Mouse (Mus musculus) liver (tissue): ENCODE measurements around the gene Btbd16.

Source experiments
- DNase-seq: peaks from one replicate; pipeline ENCODE4 v3.0.0-alpha.2; 2020; ENCODE audit warnings: mixed read lengths

Btbd16 gene

GRCm38 (mm10) chr7:130770707-130771106 is 3.2 kb upstream of the Btbd16 start:
- DNase-seq, result peak; percentile 74

- DNase-seq, result peak; percentile 50
These were observed 568 bp upstream of the Btbd16 start for GRCm38 (mm10) chr7:130773171-130773830.

DNA sequence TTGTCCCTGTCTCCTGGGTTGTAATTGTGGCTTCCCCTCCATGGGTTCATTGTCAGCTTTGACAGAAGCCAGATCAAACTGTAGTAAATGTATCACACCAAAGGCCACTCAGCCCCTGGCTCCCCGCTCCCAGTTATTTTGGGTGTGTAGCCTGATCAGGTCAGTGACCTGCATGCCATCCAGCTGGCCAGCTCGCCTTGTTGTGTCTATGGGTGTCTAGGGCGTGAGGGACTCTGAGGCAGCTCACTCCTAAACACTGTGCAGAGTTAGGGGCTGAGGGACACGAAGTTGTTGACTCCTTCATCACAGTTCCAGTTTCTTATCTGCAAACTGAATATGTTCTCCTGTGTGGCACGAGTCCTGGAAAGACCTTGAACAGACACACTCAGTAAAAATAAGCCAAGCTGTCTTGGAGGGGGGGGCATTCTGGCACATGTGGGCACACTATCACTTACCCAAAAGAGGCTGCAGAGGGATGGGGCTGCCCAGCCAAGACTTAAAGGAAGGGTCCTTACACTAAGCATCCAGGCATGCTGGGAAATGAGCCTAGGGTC is 7.1 kb downstream of the Btbd16 start:
- DNase-seq, result no peak

- no peak for DNase-seq
These were observed 8.7 kb downstream of the Btbd16 start for GRCm38 (mm10) chr7:130782501-130783050.

- no peak for DNase-seq
These were observed 12.2 kb downstream of the Btbd16 start for GRCm38 (mm10) chr7:130785923-130786575.

DNA sequence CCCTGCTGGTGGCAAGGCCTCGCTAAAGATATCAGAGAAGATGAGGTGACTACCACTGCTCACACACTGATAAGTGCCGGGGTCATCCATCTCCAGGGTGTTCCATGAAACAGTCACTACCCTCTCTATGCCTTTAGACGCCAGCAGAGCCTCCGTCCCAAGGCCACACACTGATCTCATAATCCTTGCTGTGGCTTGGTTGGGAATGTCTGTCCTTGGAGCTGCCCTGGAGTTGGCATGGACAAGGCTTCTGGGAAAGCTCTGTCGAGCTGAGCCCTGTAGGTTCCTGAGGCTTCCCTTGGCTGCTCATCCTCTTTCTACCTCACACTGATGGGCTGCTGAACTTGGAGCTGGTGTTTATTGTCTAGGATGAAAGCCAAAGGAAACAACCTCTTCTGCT is 12.8 kb downstream of the Btbd16 start:
- DNase-seq, result no peak

GRCm38 (mm10) chr7:130787537-130787936 is 13.7 kb downstream of the Btbd16 start:
- DNase-seq, result no peak

DNA sequence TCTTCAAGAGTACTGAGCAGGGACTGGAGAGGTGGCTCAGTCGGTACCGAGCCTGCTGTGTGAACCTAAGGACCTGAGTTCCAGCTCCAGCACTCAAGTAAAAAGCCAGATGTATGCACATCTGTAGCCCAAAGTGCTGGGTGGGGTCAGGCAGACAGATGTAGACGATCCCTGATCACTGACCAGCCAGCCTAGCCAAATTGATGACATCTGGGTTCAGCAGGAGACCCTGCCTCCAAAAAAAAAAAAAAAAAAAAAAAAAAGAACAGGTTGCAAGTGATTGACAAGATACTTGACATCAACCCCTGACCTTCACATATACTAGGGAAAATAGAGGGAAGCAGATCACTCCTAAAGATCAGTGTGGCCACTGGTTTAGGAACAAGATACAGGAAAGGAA is 15.1 kb downstream of the Btbd16 start:
- no peak for DNase-seq

DNA sequence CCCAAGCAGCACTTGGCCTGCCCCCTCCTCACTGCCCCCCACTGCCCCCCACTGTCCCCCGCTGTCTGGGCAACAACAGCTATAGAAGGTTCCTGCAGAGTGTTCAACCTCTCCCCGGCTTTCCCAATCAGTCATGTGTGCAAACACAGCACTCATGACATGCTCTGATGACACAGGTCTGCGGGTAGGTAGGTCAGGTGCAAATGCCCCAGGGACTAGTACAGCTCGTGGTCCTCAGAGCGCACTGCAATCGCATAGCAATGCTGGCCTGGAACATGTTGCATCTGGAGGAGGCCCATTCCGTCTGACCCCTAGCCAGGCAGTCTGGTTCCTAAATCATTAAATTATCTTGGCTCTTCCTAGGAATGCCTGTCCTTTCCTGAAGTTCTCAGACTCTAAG is 15.6 kb downstream of the Btbd16 start:
- DNase-seq, result no peak

- DNase-seq, result no peak
These were observed 19.8 kb downstream of the Btbd16 start for GRCm38 (mm10) chr7:130793671-130794070.

GRCm38 (mm10) chr7:130796786-130797185 is 22.9 kb downstream of the Btbd16 start:
- DNase-seq, result no peak

DNA sequence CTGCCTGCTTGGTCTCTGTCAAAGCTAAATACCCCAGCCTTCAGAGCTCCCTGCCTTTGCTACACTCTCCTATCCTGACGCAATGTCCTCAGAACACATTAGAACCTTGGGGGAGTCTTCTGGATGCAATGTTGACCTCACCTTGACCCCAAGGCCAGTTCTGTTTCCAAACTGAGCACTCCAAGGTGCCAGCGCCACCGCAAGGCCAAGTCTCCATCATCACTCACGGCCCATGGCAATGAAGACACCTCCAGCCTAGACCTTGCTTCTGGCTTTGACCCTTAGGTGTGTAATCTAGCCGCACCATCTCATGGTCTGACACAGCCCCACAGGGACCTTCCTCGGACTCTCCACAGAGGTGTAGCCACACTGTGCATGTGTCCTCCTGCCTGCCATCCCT is 23.7 kb downstream of the Btbd16 start:
- no peak for DNase-seq

- DNase-seq, result no peak
These were observed 25.5 kb downstream of the Btbd16 start for GRCm38 (mm10) chr7:130799418-130799817.

DNA sequence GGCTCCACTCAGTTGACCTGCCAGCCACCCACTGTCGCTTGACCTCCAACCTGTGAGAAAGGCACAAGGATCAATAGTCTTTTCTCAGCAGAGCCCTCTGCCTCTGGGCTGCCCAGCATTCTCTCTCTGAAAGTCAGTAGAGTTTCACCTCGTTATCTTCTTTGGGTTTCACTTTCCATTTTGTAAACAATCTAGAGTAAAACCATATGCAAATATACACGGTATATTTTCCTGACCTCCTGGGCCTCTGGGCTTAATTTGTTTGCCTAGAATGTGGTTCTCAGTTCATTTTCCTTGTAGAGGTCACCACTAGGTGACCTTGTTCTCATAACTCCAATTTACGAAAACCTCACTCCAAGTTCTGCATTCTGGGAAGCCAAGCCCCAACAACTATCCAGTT is 26.8 kb downstream of the Btbd16 start:
- no peak for DNase-seq

DNA sequence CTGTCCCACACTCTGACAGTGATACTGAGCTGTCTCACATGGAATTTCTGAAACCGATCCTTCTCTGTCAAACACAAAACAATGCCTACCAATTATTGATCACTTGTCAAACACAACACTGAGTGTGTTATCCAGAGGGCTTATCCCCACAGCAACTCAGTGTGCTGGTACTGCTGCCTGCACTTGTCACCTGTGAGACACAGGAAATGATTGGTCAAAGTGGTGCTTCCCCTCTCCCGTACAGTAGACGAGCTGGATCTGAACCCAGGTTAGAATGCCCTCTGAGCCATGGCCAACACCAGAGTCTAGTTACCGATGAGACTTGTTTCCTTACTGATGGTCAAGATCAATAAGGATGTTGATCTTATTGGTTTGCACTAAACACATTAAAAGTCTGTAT is 27.9 kb downstream of the Btbd16 start:
- no peak for DNase-seq

GRCm38 (mm10) chr7:130803251-130803825 is 29.5 kb downstream of the Btbd16 start:
- DNase-seq, result no peak

- DNase-seq, result no peak
These were observed 31.1 kb downstream of the Btbd16 start for GRCm38 (mm10) chr7:130804991-130805390.

GRCm38 (mm10) chr7:130807749-130808148 is 33.9 kb downstream of the Btbd16 start:
- no peak for DNase-seq

DNA sequence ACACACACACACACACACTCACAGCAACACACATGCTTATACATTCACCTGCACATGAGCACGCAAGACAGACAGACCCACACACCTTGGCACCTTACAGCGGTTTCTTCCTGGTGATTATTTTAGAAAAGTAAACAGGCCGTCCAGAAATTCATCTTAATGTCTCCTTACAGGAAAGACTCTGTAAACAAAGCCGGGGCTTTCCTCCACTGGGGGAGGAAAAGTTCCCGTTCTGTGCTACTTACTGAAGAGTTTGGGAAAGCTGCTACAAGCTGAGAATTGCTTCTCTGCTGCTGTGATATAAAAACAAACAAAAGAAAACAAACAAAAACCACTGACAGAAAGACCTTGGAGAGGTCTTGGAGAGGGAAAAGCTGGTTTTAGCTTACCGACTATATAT is 34.8 kb downstream of the Btbd16 start:
- no peak for DNase-seq

- no peak for DNase-seq
These were observed 36.4 kb downstream of the Btbd16 start for GRCm38 (mm10) chr7:130810238-130810637.

GRCm38 (mm10) chr7:130812407-130812806 is 38.5 kb downstream of the Btbd16 start:
- peak; percentile 35 for DNase-seq

- DNase-seq, result no peak
These were observed 41.7 kb downstream of the Btbd16 start for GRCm38 (mm10) chr7:130815601-130816000.

DNA sequence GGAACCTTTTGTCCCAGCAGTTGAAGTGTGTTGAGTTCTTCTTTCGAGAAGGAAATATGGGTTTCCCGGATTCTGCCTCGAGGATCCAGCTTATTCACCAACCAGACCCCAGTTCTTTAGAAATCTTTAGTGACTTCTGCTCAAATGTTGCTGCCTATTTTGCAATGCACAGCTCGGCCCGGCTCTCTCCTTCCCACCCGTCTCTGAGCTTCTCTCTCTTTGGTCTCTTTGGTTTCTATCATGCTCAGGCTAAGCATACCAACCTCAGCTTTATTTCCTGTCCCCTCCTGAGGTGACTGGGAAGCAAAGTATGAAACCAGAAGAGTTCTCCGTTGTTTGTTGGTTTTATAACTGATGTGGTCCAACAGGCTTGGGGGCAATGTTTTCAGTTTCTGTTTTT is 42.4 kb downstream of the Btbd16 start:
- DNase-seq, result no peak

DNA sequence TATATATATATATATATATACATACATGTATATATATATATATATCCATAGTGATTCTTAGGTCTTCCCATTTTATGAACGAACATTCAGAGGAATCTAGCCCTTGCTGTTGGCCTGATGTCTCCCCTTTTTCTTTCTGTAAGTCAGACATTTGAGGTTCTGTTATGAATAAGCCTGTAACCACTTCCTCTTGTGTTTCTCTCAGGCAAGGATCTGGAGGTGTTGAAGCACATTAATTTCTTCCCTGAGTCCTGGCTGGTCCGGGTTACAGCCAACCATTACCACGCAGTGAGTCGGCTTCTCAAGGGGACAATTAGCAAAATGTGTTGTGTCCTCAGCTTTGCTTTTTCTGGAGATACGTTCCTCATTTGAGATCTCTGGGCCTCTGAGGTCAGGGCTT is 44.9 kb downstream of the Btbd16 start:
- no peak for DNase-seq
